Mouse (Mus musculus): ENCODE results near the gene Prph2. TPM values are rescaled to one million over a fixed set of nuclear protein-coding genes. Genes with fewer than 3 reads are reported as not detected.

The Prph2 gene
- total and polyA plus RNA-seq, 3 experiments: not detected

DNA sequence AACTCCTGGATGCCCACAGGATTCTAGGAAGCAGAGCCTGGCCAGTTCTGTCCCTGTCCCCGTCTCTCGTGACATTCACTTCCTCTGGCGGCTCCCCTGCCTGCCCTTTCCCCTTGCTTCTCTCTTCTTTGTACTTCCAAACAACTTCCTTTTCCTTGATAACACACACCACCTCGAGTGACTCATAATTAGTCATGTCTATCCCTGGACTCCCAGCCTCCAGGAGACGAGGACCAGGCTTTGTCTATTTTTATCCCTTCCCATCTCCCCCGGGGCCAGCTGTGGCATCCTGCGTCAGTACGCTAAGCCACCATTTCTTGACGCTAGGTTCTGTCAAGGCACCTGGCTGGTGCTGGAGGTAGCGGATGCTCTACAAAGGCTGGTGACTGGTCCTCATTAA is 36.1 kb upstream of the Prph2 start:
- Histone ChIP-seq H3K9ac (ENCODE audit: low read depth, low read length) (no peak overlapping the region), H3K27ac (peak overlapping the region; percentile 64), H3K4me1 (ENCODE audit: control insufficient read depth, insufficient read depth, low read length) (peaks cover 12% of the 10 kb centered on the region), H3K79me2 (replicated peaks; ENCODE audit: control insufficient read depth, insufficient read depth, low read length) (no peaks in the 10 kb centered on the region), H3K36me3 (ENCODE audit: control insufficient read depth, insufficient read depth, low read length) (no peaks in the 10 kb centered on the region), H3K27me3 (ENCODE audit: control insufficient read depth, insufficient read depth, low read length) (no peaks in the 10 kb centered on the region), H3K4me3 (0 out of 2 replicates have a peak overlapping the region, but pooled peaks have one; percentile 3)
- 3% methylated on average over 10 of the region's 10 CpGs for WGBS
- intact Hi-C loops (cut with DNase I): no loop called here
- DNase-seq: peak in 1 of 2 experiments; percentile 69
- TF ChIP-seq EP300 (IDR thresholded peaks at IDR 0.05; ENCODE audit: insufficient read depth, low read depth, low read length): peak; percentile 41; the same call in 1 of the 2 replicates
- peak; percentile 31; the same call in 1 of the 2 replicates for TF ChIP-seq POLR2A (IDR thresholded peaks at IDR 0.05; ENCODE audit: insufficient read depth, low read depth, low read length)
- no peak for TF ChIP-seq CTCF (IDR thresholded peaks at IDR 0.05)

DNA sequence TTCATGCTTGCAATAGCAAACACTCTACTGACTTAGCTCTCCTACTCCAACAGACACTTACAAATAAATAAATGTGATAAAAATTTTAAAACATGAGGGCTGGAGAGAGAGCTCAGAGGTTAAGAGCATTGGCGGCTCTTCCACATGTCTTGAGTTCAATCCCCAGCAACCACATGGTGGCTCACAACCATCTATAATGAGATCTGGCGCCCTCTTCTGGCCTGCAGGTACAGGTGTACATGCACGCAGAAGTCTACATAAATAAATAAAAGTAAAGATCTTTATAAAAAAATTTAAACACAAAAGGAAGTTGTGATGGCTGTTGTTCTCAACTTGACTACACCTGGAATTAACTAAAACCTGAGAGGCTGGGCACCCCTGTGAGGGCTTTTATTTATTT is 34.6 kb upstream of the Prph2 start:
- Histone ChIP-seq H3K27ac (no peak overlapping the region), H3K9ac (ENCODE audit: low read depth, low read length) (no peak overlapping the region), H3K4me3 (no peak overlapping the region), H3K27me3 (ENCODE audit: control insufficient read depth, insufficient read depth, low read length) (no peaks in the 10 kb centered on the region), H3K36me3 (ENCODE audit: control insufficient read depth, insufficient read depth, low read length) (no peaks in the 10 kb centered on the region), H3K4me1 (ENCODE audit: control insufficient read depth, insufficient read depth, low read length) (peaks cover 16% of the 10 kb centered on the region), H3K79me2 (replicated peaks; ENCODE audit: control insufficient read depth, insufficient read depth, low read length) (no peaks in the 10 kb centered on the region)
- no peak for DNase-seq
- intact Hi-C loops (cut with DNase I): loop anchor here (2.0 to 5.0 kb wide), 2 partner anchors 13 to 48 kb away; no protein-coding TSS in a partner anchor
- WGBS: 80% methylated on average over 3 of the region's 3 CpGs
- TF ChIP-seq POLR2A (IDR thresholded peaks at IDR 0.05; ENCODE audit: insufficient read depth, low read depth, low read length) (no peak), EP300 (IDR thresholded peaks at IDR 0.05; ENCODE audit: insufficient read depth, low read depth, low read length) (no peak), CTCF (IDR thresholded peaks at IDR 0.05) (peak; percentile 62)

DNA sequence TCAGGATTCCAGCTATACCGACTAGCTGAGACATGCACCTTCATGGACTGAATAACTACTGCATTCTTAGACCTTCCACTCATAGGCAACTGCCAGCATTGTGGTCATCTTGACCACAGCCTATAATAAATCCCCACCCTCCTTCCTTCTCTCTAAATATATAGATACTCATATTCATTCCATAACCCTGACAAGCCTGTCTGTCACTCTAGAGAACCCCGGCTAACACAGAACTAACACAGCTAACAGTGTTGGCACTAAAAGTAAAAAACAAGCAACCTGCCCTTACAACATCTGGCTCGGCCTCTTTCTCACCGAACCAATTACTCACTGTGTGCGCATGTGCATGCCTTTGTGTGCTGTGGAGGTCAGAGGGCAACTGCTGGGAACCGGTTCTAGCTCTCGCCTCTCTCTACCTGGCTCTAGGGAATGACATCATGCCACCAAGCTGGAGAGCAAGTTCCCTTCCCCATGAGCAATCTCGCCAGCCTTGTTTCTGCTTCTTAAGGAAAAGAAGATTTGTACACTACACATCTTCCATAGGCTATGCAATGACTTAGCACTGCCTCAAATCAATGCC is 33.8 kb upstream of the Prph2 start:
- peaks cover 16% of the 10 kb centered on the region for H3K4me1 ChIP-seq (ENCODE audit: control insufficient read depth, insufficient read depth, low read length)
- no peak overlapping the region for H3K9ac ChIP-seq (ENCODE audit: low read depth, low read length)
- WGBS: 77% methylated on average over 8 of the region's 8 CpGs
- intact Hi-C loops (cut with DNase I): loop anchor here (2.0 to 5.0 kb wide), 2 partner anchors 14 to 49 kb away; no protein-coding TSS in a partner anchor
- H3K36me3 ChIP-seq (ENCODE audit: control insufficient read depth, insufficient read depth, low read length): no peaks in the 10 kb centered on the region
- H3K79me2 ChIP-seq (replicated peaks; ENCODE audit: control insufficient read depth, insufficient read depth, low read length): no peaks in the 10 kb centered on the region
- H3K27me3 ChIP-seq (ENCODE audit: control insufficient read depth, insufficient read depth, low read length): no peaks in the 10 kb centered on the region
- DNase-seq: no peak
- TF ChIP-seq POLR2A (IDR thresholded peaks at IDR 0.05; ENCODE audit: insufficient read depth, low read depth, low read length): no peak
- H3K27ac ChIP-seq: no peak overlapping the region
- H3K4me3 ChIP-seq: no peak overlapping the region

DNA sequence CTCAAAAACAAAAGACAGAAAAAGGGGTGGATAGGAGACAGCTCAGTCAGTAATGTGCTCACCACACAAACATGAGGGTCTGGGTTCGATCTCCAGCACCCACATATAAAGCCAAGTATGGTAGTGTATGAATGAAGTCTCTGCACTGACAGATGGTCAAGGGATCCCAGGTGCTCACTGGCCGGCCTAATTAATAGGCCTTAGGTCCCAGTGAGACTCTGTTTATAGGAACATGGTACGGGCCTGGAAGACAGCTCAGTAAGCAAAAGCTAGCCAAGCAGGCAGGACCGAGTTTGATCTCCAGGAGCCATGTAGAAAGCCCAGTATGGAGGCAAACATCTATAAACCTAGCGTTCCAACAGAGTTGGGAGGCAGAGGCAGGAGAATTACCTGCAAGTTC is 33.2 kb upstream of the Prph2 start:
- Histone ChIP-seq H3K9ac (ENCODE audit: low read depth, low read length) (no peak overlapping the region), H3K27ac (no peak overlapping the region), H3K4me3 (no peak overlapping the region), H3K27me3 (ENCODE audit: control insufficient read depth, insufficient read depth, low read length) (no peaks in the 10 kb centered on the region), H3K36me3 (ENCODE audit: control insufficient read depth, insufficient read depth, low read length) (no peaks in the 10 kb centered on the region), H3K4me1 (ENCODE audit: control insufficient read depth, insufficient read depth, low read length) (peaks cover 16% of the 10 kb centered on the region), H3K79me2 (replicated peaks; ENCODE audit: control insufficient read depth, insufficient read depth, low read length) (no peaks in the 10 kb centered on the region)
- TF ChIP-seq CTCF (IDR thresholded peaks at IDR 0.05) (no peak), EP300 (IDR thresholded peaks at IDR 0.05; ENCODE audit: insufficient read depth, low read depth, low read length) (no peak), POLR2A (IDR thresholded peaks at IDR 0.05; ENCODE audit: insufficient read depth, low read depth, low read length) (no peak)
- DNase-seq: no peak
- WGBS: 86% methylated on average over 5 of the region's 5 CpGs
- intact Hi-C loops (cut with DNase I): loop anchor here (2.0 to 5.0 kb wide), 2 partner anchors 14 to 50 kb away; no protein-coding TSS in a partner anchor

- TF ChIP-seq POLR2A (IDR thresholded peaks at IDR 0.05; ENCODE audit: insufficient read depth, low read depth, low read length) (peak; percentile 61; the same call in 1 of the 2 replicates), CTCF (IDR thresholded peaks at IDR 0.05) (no peak), EP300 (IDR thresholded peaks at IDR 0.05; ENCODE audit: insufficient read depth, low read depth, low read length) (peak; percentile 84)
- Histone ChIP-seq H3K4me3 (no peak overlapping the region), H3K36me3 (ENCODE audit: control insufficient read depth, insufficient read depth, low read length) (no peaks in the 10 kb centered on the region), H3K27me3 (ENCODE audit: control insufficient read depth, insufficient read depth, low read length) (no peaks in the 10 kb centered on the region), H3K27ac (peak overlapping the region; percentile 67), H3K79me2 (replicated peaks; ENCODE audit: control insufficient read depth, insufficient read depth, low read length) (no peaks in the 10 kb centered on the region), H3K9ac (ENCODE audit: low read depth, low read length) (no peak overlapping the region), H3K4me1 (ENCODE audit: control insufficient read depth, insufficient read depth, low read length) (peaks cover 4% of the 10 kb centered on the region)
- WGBS: 26% methylated on average over 14 of the region's 14 CpGs
- DNase-seq: peak; percentile 74 to 85
- intact Hi-C loops (cut with DNase I): loop anchor here (5.0 kb wide), 1 partner anchor 53 kb away; no protein-coding TSS in a partner anchor
Measured at GRCm38 (mm10) chr17:46879841-46880311, 30.4 kb upstream of the Prph2 start.

- no peaks in the 10 kb centered on the region for H3K36me3 ChIP-seq (ENCODE audit: control insufficient read depth, insufficient read depth, low read length)
- peak overlapping the region; percentile 67 for H3K27ac ChIP-seq
- no peak overlapping the region for H3K4me3 ChIP-seq
- H3K4me1 ChIP-seq (ENCODE audit: control insufficient read depth, insufficient read depth, low read length): peaks cover 4% of the 10 kb centered on the region
- H3K27me3 ChIP-seq (ENCODE audit: control insufficient read depth, insufficient read depth, low read length): no peaks in the 10 kb centered on the region
- DNase-seq: no peak
- WGBS: 53% methylated on average over 2 of the region's 2 CpGs
- no peak overlapping the region for H3K9ac ChIP-seq (ENCODE audit: low read depth, low read length)
- no peaks in the 10 kb centered on the region for H3K79me2 ChIP-seq (replicated peaks; ENCODE audit: control insufficient read depth, insufficient read depth, low read length)
- intact Hi-C loops (cut with DNase I): no loop called here
- TF ChIP-seq POLR2A (IDR thresholded peaks at IDR 0.05; ENCODE audit: insufficient read depth, low read depth, low read length): no peak
- no peak for TF ChIP-seq CTCF (IDR thresholded peaks at IDR 0.05)
- TF ChIP-seq EP300 (IDR thresholded peaks at IDR 0.05; ENCODE audit: insufficient read depth, low read depth, low read length): no peak
Measured at GRCm38 (mm10) chr17:46880322-46880721, 29.9 kb upstream of the Prph2 start.

Measured in heart, adult 2 months (tissue).